ENCODE assay signal across 8 mouse cellular contexts in the genomic region with DNA sequence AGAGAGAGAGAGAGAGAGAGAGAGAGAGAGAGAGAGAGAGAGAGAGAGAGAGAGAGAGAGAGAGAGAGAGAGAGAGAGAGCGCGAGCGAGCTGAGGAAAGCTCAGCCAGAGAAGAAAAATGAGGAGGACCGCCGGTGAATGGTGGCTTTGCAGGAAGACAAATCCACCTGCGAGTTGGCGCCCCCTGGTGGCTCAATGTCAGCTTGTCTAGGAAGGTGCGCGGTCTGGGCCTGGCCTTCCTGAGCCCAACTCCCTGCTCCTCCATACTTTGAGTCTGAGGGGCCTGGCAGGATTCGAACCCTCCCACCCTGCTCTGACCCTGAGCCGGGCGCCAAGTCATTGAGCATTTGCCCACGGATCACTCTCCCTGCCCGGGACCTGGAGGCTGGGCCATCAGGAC. TPM values are rescaled to one million over a fixed set of nuclear protein-coding genes. Genes with fewer than 3 reads are reported as not detected.
DNase-seq lines count a peak whose midpoint lies in the region; ATAC-seq lines count a peak whose summit lies in the region.

No protein-coding gene starts in this region.

- peak; percentile 36; the same call in 1 of the 2 replicates for ATAC-seq in hindbrain, embryonic 11.5 days (ENCODE audit: low FRiP score)

- H3K36me3 ChIP-seq in hindbrain, embryonic 11.5 days (ENCODE audit: control insufficient read depth, insufficient read depth, low read length): no peaks in the 10 kb centered on the region

- no peaks in the 10 kb centered on the region for H3K9me3 ChIP-seq in hindbrain, embryonic 11.5 days (ENCODE audit: control insufficient read depth, low read length)

- peak; percentile 63 for DNase-seq in MN1 (ENCODE audit: low spot score)
- peak; percentile 83 for DNase-seq in cerebellum, adult 9-11 months
- DNase-seq in frontal cortex, postnatal 10 days (ENCODE audit: low spot score in 2 of 2): peak; percentile 56 to 79
- peak; percentile 98 for DNase-seq in hindbrain, embryonic 11.5 days (ENCODE audit: low spot score)
- peak; percentile 80 to 85 for DNase-seq in layer of hippocampus, postnatal 14 days (ENCODE audit: low spot score in 2 of 2)
- peak; percentile 85 for DNase-seq in lung, postnatal 10 days
- peak; percentile 97 for DNase-seq in retina, embryonic 14.5 days (ENCODE audit: low spot score)
- DNase-seq in thymus, postnatal 36 days: peak; percentile 73 to 79

- peaks cover 40% of the 10 kb centered on the region for H3K27me3 ChIP-seq in hindbrain, embryonic 11.5 days (ENCODE audit: control insufficient read depth, insufficient read depth, low read length)

- 4% methylated on average over 13 of the region's 14 CpGs for WGBS in hindbrain, embryonic 11.5 days

- no peak overlapping the region for H3K4me3 ChIP-seq in hindbrain, embryonic 11.5 days (ENCODE audit: low read depth, low read length)

- H3K9ac ChIP-seq in hindbrain, embryonic 11.5 days (ENCODE audit: low read depth, low read length): no peak overlapping the region

- no peak overlapping the region for H3K27ac ChIP-seq in hindbrain, embryonic 11.5 days (ENCODE audit: low read depth, low read length)

- H3K4me2 ChIP-seq in hindbrain, embryonic 11.5 days (replicated peaks; ENCODE audit: low read depth, low read length): no peak overlapping the region

- H3K4me1 ChIP-seq in hindbrain, embryonic 11.5 days (replicated peaks; ENCODE audit: control insufficient read depth, insufficient read depth, low read length): peaks cover 17% of the 10 kb centered on the region

RNA-seq across cellular contexts. Expression of gene Lhx5, which starts 9.2 kb away (rescaled TPM):
- 36.1 and 41.6 TPM in 2 replicates for polyA plus RNA-seq in hindbrain, embryonic 11.5 days (2014; fragmentation: Nextera tagmentation; extraction: Ambion mirVana)
- total RNA-seq in layer of hippocampus, postnatal 14 days (2021): under 1 TPM; 0.32 to 0.41 TPM

RNA-seq across cellular contexts. Expression of gene Sdsl, which starts 31.9 kb away (rescaled TPM):
- 5.8 and 6.7 TPM in 2 replicates for polyA plus RNA-seq in hindbrain, embryonic 11.5 days (2014; fragmentation: Nextera tagmentation; extraction: Ambion mirVana)
- 1 to 10 TPM; 7.1 to 8.7 TPM for total RNA-seq in layer of hippocampus, postnatal 14 days (2021)

RNA-seq across cellular contexts. Expression of gene Sds, which starts 35.6 kb away (rescaled TPM):
- not detected in 2 replicates for polyA plus RNA-seq in hindbrain, embryonic 11.5 days (2014; fragmentation: Nextera tagmentation; extraction: Ambion mirVana)
- total RNA-seq in layer of hippocampus, postnatal 14 days (2021): not detected
